Mouse (Mus musculus) neutrophil, adult 5-6 weeks (primary cell): ENCODE results near the gene Gm45623. TPM values are rescaled to one million over a fixed set of nuclear protein-coding genes. Genes with fewer than 3 reads are reported as not detected.

Experiments used
- ATAC-seq: fragments of 151-379, 151-347 bp; 2 replicates; pipeline ENCODE4 v1.8.0; 2017; ENCODE audit warnings: mild to moderate bottlenecking, moderate TSS enrichment; ENCODE audit not compliant: insufficient number of reproducible peaks, poor library complexity, low FRiP score, severe bottlenecking; ENCODE audit errors: extremely low read depth
- total RNA-seq: library from RNA; stranded (forward); fragments of 200-1000 nt; gene quantifications from 2 replicates; pipeline ENCODE4 v1.2.3, GENCODE M21; 2017

Gm45623 gene
- total RNA-seq, 1 experiment from 2014 or later, result not detected

GRCm38 (mm10) chr13:56757201-56757600 lies 3.6 kb upstream of the Gm45623 start:
- ATAC-seq, result no peak

DNA sequence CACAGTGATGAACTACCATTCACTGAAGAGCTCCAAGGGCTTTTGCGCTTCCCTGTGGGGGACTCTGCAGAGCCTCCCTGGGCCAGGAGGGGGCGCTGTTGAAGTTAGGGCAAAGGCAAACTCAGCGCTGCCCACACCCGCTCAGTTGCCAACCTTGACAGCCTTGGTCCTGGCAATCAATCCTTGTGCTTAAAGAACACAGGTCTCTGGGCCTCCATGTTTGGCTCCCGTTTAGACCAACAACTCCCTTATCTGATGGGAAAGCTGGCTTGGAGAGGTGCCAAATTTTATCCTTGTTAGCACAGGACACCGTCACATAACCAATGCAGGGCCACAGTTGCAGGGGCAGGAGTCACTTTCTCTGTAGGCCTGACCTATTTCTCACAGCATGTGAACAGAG lies 2.2 kb upstream of the Gm45623 start:
- ATAC-seq, result no peak

DNA sequence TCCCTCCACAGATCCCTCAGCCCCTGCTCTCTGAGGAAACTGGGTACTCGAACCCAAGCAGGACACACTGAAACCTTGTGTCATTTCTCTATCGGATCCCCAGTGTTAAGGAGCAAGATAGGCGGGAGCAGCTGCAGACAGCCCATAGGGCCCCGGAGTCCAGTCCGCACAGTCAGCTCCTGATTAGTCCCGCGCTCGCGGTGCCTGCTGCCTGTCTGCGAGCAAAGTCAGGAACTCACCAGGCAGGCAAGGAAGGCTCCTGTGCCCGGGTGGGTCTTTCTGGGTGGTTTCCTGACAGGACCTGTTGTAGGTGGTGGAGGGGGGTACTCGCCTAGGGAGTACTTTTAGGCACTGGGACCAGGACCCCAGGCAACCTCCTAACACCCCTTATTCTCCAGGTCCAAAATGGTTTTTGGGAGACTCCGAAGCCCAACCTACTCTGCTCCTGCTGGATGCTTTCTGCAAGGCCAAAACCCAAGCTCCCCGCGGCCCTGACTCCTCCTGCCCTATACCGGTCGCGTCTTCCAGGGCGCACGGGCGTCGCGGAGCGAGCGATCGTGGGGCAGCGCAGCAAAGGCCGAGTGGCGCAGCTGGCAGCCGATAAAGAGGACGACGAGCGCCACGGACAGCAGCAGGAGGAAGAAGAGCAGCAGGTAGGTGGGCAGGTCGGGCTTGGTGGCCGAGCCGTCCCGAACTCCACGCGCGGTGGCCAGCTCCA lies 994 bp downstream of the Gm45623 start:
- no peak for ATAC-seq

DNA sequence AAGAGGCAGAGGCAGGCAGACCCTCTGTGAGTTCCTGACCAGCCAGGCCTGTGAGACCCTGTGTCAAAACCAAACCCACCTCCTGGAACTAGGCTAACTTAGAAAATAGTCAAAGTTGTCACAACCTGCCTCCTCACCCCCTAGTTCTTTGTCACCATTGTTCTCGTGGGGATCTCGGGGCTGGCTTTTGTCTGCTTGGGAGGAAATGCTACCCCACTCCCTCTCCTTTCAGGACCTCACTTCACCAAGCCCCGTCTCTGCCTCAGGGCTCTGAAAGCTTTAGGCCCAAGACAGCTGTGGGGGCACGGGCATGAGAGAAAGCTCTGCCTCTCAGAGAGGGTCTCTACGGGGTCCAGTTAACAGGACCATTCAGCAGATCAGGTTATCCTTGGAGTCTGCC lies 1.9 kb downstream of the Gm45623 start:
- ATAC-seq, result no peak

- ATAC-seq, result no peak
Observed at GRCm38 (mm10) chr13:56749377-56749776, 4.2 kb downstream of the Gm45623 start.

DNA sequence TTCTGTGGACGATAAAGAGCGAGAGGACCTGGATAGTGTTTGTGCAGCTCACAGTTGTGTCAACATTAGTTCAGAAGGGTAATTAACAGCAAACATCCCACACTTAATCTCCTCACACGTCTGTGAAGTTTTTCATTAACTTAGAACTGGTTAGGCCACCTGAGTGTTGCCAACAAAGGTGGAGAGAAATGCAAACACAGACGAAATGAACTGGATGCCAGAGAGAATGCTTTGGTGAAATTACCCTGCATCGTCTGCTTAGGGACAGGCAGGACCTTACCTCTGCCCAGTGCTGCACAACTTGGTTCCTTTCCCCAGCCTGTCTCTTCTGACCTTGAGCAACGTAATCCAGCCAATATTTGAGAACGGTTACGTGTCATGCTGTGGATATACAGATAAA lies 6.1 kb downstream of the Gm45623 start:
- no peak for ATAC-seq

- ATAC-seq, result no peak
Observed at GRCm38 (mm10) chr13:56746739-56747532, 6.7 kb downstream of the Gm45623 start.

- ATAC-seq, result no peak
Observed at GRCm38 (mm10) chr13:56742325-56742901, 11.2 kb downstream of the Gm45623 start.

DNA sequence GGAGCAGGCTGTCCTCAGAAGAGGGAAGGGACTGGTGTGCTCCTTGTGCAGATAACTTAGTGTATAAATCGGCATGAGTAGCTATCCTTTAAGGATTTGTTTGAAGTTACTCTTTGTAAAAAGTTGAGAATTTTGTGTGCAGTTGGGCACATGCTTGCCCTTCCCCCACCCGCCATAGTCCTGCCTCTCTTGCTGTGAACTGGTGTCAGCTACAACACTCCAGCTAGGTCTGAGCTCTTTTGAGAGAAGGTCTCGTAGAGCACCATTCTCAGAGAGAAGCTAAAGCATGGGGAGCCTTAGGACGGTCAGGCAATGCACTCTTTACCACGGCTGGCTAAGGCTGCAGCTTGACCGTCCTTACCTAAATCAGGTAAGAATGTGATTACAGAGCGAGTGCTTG lies 11.9 kb downstream of the Gm45623 start:
- no peak for ATAC-seq

DNA sequence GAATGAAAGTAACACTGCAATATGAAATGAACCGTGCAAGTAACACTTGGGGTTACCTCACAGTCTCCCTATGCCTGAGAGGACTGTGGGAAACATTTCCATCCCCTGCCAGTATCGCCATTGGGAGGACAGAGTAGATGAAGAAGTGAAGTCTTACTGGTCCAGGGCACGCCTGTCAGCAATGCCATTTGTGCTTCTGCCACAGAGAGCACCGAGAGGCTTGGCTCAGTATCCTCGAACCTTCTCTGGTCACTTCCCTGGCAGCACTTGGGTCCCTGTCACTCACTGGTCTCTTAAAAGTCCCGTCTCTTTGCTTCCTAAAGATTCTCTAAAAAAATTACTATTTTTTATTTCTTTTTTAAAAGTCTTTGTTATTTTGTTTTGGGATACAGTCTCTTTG lies 13.1 kb downstream of the Gm45623 start:
- no peak for ATAC-seq

- ATAC-seq, result no peak
Observed at GRCm38 (mm10) chr13:56739556-56739955, 14.1 kb downstream of the Gm45623 start.

DNA sequence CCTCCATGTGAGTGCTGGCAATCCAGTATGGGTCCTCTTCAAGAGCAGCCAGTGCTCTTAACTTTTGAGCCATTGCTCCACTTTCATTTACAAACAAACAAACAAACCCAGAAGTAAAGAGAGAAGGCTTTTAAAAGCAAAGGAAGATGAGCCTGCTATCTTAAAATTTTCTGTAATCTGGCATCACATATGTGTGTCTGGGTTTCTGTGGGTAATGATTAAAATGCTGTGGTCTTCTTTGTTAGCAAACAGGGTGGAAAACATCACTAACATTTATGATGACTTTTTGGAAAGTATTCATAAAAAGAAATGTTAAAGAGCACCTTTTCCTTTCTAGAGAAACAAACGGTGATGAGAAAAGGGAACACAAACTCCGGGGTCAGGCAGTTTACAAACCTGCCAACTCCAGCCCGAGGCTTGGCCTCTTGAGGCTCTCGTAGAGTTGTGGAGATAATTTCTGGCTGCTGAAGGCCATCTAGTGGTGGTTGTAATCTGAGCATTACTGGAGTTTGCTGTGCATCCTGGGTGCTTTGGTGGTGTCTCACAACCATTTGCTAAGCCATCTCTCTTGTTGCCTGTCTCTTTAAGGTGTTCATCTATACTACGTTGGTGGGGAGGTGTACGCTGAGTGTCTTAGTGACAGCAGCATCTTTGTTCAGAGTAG lies 18.3 kb downstream of the Gm45623 start:
- ATAC-seq, result no peak

DNA sequence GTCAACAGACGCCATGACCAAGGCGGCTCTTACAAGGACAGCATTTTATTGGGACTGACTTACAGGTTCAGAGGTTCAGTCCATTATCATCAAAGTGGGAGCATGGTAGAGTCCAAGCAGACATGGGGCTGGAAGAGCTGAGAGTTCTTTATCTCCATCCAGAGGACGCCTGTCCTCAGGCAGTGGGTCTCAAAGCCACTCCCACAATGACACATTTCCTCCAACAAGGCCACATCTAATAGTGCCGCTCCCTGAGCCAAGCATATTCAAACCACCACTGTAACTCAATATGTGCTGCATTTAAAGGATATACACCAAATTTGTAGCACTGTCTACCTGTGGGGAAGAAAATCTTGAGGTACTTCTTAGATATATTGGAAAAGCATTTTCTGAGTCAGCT lies 19.0 kb downstream of the Gm45623 start:
- no peak for ATAC-seq

DNA sequence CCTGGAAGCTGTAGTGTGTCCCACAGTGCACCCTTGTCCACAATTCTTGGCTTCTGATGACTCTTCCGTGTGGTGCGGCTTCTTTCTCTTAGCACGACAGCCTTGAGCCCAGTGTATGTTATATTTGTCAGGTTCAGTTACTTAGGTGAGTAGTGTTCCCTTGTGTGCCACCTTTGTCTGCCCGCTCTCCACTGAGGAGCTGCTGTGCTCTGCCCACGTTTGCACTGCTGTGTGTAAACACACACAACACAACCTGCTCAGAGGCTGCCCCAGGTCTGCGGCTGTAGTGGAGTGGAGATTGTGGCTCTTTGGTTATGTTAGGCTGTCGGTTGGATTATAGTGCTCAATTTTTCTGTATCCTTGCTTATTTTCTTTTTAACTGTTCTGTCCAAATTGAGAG lies 24.6 kb downstream of the Gm45623 start:
- no peak for ATAC-seq

- no peak for ATAC-seq
Observed at GRCm38 (mm10) chr13:56726551-56726950, 27.1 kb downstream of the Gm45623 start.

- no peak for ATAC-seq
Observed at GRCm38 (mm10) chr13:56712221-56712620, 41.4 kb downstream of the Gm45623 start.

GRCm38 (mm10) chr13:56710620-56711019 lies 43.0 kb downstream of the Gm45623 start:
- ATAC-seq, result no peak

- no peak for ATAC-seq
Observed at GRCm38 (mm10) chr13:56707606-56708005, 46.0 kb downstream of the Gm45623 start.

DNA sequence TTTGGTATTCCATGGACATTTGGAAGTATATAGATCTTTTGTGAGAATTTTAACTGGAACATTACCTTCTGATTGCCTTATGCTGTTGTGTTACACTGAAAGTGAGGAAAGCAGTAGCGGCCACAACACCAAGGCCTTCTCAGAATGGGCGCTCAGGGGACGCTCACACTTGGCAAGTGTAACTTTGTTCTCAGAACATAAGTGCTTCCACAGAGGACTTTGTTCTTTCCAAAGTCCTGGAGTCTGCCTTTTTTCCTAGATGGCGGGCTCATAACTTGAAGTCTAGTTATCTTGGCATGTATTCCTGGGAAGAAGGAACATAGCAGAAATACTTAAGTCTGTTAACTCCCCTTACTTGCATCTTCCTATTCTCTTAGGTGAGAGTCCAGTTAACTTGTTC lies 46.5 kb downstream of the Gm45623 start:
- ATAC-seq, result no peak

DNA sequence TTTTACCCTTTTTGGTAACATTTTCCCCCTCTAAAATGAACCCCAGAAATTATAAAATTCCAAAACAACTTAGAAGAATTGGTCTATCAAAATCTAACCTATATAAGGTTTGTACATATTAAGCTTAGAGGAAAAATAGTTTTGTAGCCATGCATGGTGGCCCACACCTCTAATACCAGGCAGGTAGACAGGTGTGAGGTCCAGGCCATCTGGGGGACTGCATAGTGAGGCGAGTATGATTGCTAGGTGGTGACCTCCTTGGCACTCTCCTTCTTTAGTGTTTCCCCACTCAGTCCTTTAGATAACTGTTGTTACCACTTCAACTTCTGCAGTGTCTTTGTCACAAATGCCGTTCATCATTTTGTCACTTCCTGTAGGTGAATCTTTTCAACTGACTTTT lies 49.0 kb downstream of the Gm45623 start:
- ATAC-seq, result no peak
